Mouse (Mus musculus) stomach, postnatal 0 days (tissue): ENCODE measurements around the gene Pde2a.

ENCODE experiments used
- CTCF ChIP-seq: IDR thresholded peaks from 2 replicates; pipeline ENCODE4 v1.5.1; 2016; ENCODE audit warnings: antibody characterized with exemption, low read depth, mild to moderate bottlenecking, moderate library complexity
- EP300 ChIP-seq: optimal IDR thresholded peaks from 2 replicates; pipeline ENCODE3; 2016; ENCODE audit warnings: antibody characterized with exemption

GRCm38 (mm10) chr7:101515295-101515694 is 93.8 kb downstream of the Pde2a start:
- TF ChIP-seq CTCF (no peak), EP300 (no peak)
